Mouse (Mus musculus) hindbrain, embryonic 13.5 days (tissue): Measurements from ENCODE around the gene Accs. TPM values are rescaled to one million over a fixed set of nuclear protein-coding genes. Genes with fewer than 3 reads are reported as not detected.
A peak's percentile ranks its signal among the peaks of the same experiment; 100 is the strongest.

Experiments used
- ATAC-seq: fragments of 200-750 bp; cut with Nextera tagmentation; 2 replicates; pipeline ENCODE4 v1.8.0; 2017; ENCODE audit warnings: moderate TSS enrichment; ENCODE audit not compliant: low FRiP score
- H3K27ac ChIP-seq: fragments of 300-500 bp; sonication (generic); 2 replicates; pipeline ENCODE4 v1.5.1; 2015; ENCODE audit warnings: inconsistent platforms, mild to moderate bottlenecking, moderate library complexity
- H3K27me3 ChIP-seq: fragments of 300-500 bp; sonication (generic); 2 replicates; pipeline ENCODE4 v1.6.1; 2015; ENCODE audit warnings: mild to moderate bottlenecking, inconsistent platforms
- H3K36me3 ChIP-seq: fragments of 300-500 bp; sonication (generic); 2 replicates; pipeline ENCODE4 v1.6.1; 2015; ENCODE audit warnings: mild to moderate bottlenecking, inconsistent platforms
- H3K4me1 ChIP-seq: fragments of 300-500 bp; sonication (generic); replicated peaks from 2 replicates; pipeline ENCODE4 v1.6.1; 2015; ENCODE audit warnings: inconsistent platforms
- H3K4me2 ChIP-seq: fragments of 300-500 bp; sonication (generic); 2 replicates; pipeline ENCODE4 v1.6.1; 2015; ENCODE audit warnings: inconsistent platforms, mild to moderate bottlenecking, moderate library complexity
- H3K4me3 ChIP-seq: fragments of 300-500 bp; sonication (generic); 2 replicates; pipeline ENCODE4 v1.5.1; 2015; ENCODE audit warnings: mild to moderate bottlenecking, inconsistent platforms
- H3K9ac ChIP-seq: fragments of 300-500 bp; sonication (generic); 2 replicates; pipeline ENCODE4 v1.6.1; 2015; ENCODE audit warnings: mild to moderate bottlenecking, inconsistent platforms
- H3K9me3 ChIP-seq: fragments of 300-500 bp; sonication (generic); 2 replicates; pipeline ENCODE4 v1.6.1; 2016; ENCODE audit warnings: inconsistent platforms
- WGBS: fragments of 180-500 bp; shearing (Covaris S2); methylation state at CpG from one replicate; pipeline ENCODE4 v1.1.7; 2015; 5-methylcytosine and 5-hydroxymethylcytosine counted together
- polyA plus RNA-seq: library from polyadenylated mRNA; unstranded; fragments of >200 nt; fragmentation: Nextera tagmentation; extraction: Ambion mirVana; gene quantifications from 2 replicates; pipeline ENCODE4 v1.2.1, GENCODE M21; 2015

The Accs gene
- polyA plus RNA-seq, 1 experiment from 2014 or later, result 6.2 TPM

DNA sequence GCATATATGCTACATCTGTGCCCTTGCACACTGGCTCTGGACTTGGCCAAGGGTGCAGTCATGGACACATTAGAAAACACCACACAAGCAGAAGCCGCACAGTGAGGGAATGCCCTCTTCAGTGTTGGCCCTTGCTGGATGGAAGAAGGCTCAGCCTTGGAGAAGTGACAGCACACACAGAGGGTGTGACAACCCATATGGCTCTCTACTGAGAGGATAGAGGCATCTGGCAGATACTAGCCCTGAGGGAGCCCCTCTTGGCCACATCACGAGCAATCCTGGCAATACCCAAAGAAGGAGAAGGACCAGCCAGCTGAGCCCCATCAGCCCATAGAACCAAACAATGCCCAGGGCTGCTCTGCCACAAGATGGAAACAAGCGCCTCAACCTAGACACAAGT lies 24.9 kb upstream of the Accs start:
- H3K27ac ChIP-seq, result 0 out of 2 replicates have a peak overlapping the region, but pooled peaks have one; percentile 0
- peaks cover 21% of the 10 kb centered on the region for H3K4me1 ChIP-seq
- 0 out of 2 replicates have a peak, but pooled peaks cover 3% of the 10 kb centered on the region for H3K27me3 ChIP-seq
- H3K4me3 ChIP-seq, result no peak overlapping the region
- no peaks in the 10 kb centered on the region for H3K36me3 ChIP-seq
- ATAC-seq, result no peak
- H3K4me2 ChIP-seq, result no peak overlapping the region
- no peak overlapping the region for H3K9ac ChIP-seq
- no peaks in the 10 kb centered on the region for H3K9me3 ChIP-seq
- WGBS, result 72% methylated on average over 3 of the region's 3 CpGs

DNA sequence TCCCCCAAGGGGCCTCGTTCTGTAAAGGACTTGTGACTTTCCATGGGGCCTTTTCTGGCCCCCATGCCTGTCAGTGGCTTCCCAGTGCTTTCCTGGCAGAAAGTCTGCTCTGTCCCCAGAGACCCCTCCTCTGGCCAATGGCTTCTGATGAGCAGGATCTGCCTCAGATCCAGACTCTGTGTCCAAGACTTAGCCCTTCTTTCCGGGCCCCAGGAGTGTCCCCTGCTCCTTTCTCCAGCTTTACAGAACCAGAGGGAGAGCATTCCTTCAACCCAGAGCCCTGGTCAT lies 24.4 kb upstream of the Accs start:
- no peaks in the 10 kb centered on the region for H3K9me3 ChIP-seq
- H3K27me3 ChIP-seq, result 0 out of 2 replicates have a peak, but pooled peaks cover 5% of the 10 kb centered on the region
- H3K4me2 ChIP-seq, result no peak overlapping the region
- H3K36me3 ChIP-seq, result no peaks in the 10 kb centered on the region
- no peak for ATAC-seq
- no peak overlapping the region for H3K4me3 ChIP-seq
- WGBS, result 39% methylated on average over 2 of the region's 2 CpGs
- H3K27ac ChIP-seq, result 0 out of 2 replicates have a peak overlapping the region, but pooled peaks have one; percentile 0
- peaks cover 21% of the 10 kb centered on the region for H3K4me1 ChIP-seq
- no peak overlapping the region for H3K9ac ChIP-seq

DNA sequence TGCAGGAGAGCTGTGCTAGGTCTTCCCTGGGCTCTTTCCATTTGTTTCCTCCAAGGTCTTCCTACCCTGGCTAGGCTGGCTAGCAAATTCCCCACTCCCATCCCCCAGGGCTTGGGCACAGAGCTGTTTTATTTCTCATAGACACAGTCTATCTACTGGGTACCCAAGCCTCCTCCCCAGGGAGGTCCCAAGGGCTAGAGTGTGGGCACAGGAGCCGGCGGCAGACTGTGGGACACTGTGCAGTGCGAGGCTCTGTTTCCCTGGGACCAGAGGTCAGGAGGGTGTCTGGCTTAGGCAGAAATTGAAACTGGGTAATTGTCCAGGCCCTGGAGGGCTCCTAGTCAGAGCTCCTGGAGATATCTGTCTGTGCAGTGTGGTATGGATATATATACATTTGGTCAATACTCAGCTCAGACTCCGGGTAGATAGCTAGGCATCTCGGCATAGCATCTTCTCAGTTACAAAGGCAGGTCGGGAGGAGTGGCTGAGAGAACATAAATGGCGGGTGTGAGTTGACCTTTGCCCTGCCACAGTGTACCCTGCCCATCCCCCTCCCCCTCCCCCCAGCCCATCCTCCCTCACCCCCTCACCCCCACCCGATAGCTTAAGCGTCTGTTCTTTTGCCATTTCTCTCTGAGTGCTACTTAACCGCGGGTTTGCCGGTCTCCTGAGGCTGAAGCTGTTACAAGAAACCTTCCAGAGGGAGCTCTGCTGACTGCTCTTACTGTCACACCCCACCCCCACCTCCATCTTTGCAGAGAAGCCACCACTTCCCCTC lies 23.9 kb upstream of the Accs start:
- peaks cover 21% of the 10 kb centered on the region for H3K4me1 ChIP-seq
- H3K4me2 ChIP-seq, result no peak overlapping the region
- 15% methylated on average over 12 of the region's 12 CpGs for WGBS
- ATAC-seq, result peak; percentile 40; the same call in 1 of the 2 replicates
- no peak overlapping the region for H3K4me3 ChIP-seq
- no peaks in the 10 kb centered on the region for H3K36me3 ChIP-seq
- no peaks in the 10 kb centered on the region for H3K9me3 ChIP-seq
- H3K27me3 ChIP-seq, result 0 out of 2 replicates have a peak, but pooled peaks cover 7% of the 10 kb centered on the region
- H3K27ac ChIP-seq, result peak overlapping the region; percentile 60; the same call in 1 of the 2 replicates
- no peak overlapping the region for H3K9ac ChIP-seq

DNA sequence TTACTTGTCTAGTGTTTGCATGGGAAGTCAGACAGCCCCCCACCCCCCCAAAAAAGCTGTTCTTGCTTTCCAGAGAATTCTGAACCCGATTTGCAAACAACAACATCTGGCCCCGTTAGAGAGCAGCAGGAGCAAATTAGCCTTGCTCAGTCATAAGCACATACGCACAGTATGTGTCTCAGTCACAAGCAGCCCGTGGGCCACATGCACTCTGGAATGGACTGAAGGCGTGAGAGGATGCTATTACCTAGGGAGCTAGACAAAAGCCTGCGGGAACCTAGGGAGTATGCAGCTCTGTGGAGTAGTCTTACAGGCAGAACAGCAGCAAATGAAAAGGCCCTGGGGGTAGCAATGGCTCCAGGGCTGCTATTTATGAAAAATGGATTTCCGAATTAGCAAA lies 22.5 kb upstream of the Accs start:
- Histone ChIP-seq H3K9me3 (no peaks in the 10 kb centered on the region), H3K36me3 (no peaks in the 10 kb centered on the region), H3K4me2 (no peak overlapping the region), H3K27ac (peak overlapping the region; percentile 52), H3K4me3 (no peak overlapping the region), H3K27me3 (0 out of 2 replicates have a peak, but pooled peaks cover 9% of the 10 kb centered on the region), H3K9ac (no peak overlapping the region), H3K4me1 (peaks cover 21% of the 10 kb centered on the region)
- ATAC-seq, result 0 out of 2 replicates have a peak, but pooled peaks have one; percentile 33
- WGBS, result 50% methylated on average over 7 of the region's 7 CpGs

DNA sequence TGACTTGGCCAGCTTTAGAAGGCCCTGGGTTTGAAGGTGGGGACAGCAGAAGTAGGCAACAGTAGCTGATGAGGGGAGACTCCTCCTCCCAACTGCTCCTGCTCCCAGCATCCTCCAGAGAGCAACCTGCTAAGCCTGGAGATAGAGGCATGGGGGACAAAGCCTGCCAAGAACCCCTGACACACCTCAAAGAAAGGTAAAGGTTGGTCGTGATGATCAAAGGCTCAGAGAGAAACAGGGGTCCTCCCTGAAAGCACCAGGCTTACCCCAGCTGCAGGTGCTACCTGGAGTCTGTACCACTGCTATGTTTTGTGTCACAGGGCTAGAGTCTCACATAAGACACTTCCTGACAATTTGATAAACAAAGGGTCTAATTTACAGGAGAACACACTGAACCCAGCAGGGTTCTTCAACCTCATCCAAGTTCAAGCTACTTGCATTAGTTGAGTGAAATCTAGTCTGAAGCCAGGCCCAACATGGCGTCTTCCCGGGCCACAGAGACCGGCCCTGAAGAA lies 21.7 kb upstream of the Accs start:
- peaks cover 21% of the 10 kb centered on the region for H3K4me1 ChIP-seq
- no peak overlapping the region for H3K4me3 ChIP-seq
- 85% methylated on average over 4 of the region's 4 CpGs for WGBS
- ATAC-seq, result no peak
- 0 out of 2 replicates have a peak, but pooled peaks cover 9% of the 10 kb centered on the region for H3K27me3 ChIP-seq
- H3K36me3 ChIP-seq, result no peaks in the 10 kb centered on the region
- H3K9ac ChIP-seq, result no peak overlapping the region
- H3K9me3 ChIP-seq, result no peaks in the 10 kb centered on the region
- H3K4me2 ChIP-seq, result no peak overlapping the region
- peak overlapping the region; percentile 52; the same call in 1 of the 2 replicates for H3K27ac ChIP-seq

DNA sequence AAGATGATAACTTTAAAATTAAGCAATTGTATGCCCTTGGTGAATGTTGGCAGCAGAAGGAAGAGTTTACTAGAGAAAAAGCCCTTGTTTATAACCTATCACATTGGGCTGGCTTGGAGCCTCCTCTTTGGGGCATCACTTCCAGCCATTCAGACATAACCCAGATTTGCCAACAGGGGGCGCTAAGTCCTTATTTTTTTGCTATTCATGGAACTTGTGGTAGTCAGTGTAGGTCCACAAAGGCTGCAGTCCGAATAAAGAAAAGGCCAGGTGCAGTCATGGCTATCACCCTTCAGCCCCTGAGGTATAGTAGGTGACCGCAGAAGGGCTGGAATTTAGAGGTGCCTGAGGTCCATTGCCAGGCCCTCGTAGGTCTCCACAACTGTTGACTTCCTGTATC lies 21.1 kb upstream of the Accs start:
- H3K4me1 ChIP-seq, result peaks cover 21% of the 10 kb centered on the region
- H3K9ac ChIP-seq, result no peak overlapping the region
- WGBS, result 40% methylated on average over 4 of the region's 4 CpGs
- ATAC-seq, result 0 out of 2 replicates have a peak, but pooled peaks have one; percentile 29
- H3K27ac ChIP-seq, result no peak overlapping the region
- 0 out of 2 replicates have a peak, but pooled peaks cover 9% of the 10 kb centered on the region for H3K27me3 ChIP-seq
- no peaks in the 10 kb centered on the region for H3K36me3 ChIP-seq
- no peak overlapping the region for H3K4me2 ChIP-seq
- H3K4me3 ChIP-seq, result no peak overlapping the region
- H3K9me3 ChIP-seq, result no peaks in the 10 kb centered on the region

DNA sequence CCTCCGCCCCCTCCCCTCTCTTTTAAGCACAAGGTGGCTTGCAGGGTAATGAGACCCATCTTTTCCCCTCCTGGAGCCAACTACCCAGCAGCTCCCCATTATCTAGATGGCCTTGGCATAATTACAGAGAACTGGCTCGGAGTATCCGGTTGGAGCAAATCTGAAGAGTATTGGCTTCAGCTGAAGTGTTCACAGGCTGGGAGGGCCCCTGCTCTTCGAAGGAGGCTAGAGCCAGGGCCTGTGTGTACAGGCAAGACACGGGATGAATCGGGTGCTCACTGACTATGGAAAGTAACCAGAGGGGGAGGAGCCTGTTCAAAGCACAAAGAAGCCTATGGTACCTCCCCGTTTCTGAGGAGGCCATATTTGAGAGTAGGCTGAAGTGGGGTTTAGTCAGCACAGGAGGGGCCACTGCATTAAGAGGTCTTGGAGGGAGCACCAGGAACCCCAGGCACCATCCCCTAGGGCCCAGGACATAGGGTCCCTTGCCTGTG lies 19.4 kb upstream of the Accs start, which contains the start of gene Accsl:
Accsl (minus strand) TSS at position 51 of the 494 bp plus-strand sequence.
- 73% methylated on average over 7 of the region's 7 CpGs for WGBS
- H3K27ac ChIP-seq, result no peak within 1 kb of the TSS
- no peak within 1 kb of the TSS for H3K9ac ChIP-seq
- 0 out of 2 replicates have a peak, but pooled peaks cover 9% of the 10 kb centered on the region for H3K27me3 ChIP-seq
- H3K4me1 ChIP-seq, result peaks cover 19% of the 10 kb centered on the region
- H3K36me3 ChIP-seq, result no peaks in the 10 kb centered on the region
- H3K9me3 ChIP-seq, result no peaks in the 10 kb centered on the region
- no peak within 1 kb of the TSS for H3K4me2 ChIP-seq
- H3K4me3 ChIP-seq, result no peak within 1 kb of the TSS
- no peak for ATAC-seq

DNA sequence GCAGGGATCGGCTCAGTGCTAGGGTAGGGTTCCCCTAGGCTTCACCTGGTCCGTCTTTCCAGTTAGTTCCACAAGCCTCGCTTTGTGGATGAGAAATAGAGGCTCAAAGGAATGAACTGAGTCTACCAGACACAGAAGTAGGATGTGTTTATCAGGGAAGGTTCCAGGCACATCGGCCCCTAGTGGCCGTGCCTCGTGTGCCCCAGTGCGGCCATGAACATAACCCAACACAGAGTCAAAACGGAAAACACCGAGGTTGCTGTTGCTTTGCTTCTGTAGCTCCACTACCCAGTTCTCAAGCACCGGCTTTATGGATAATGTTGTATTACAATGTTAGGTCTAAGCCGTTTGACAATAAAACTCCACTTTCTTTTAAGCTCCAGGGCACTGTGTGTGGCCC lies 18.8 kb upstream of the Accs start:
- peaks cover 13% of the 10 kb centered on the region for H3K4me1 ChIP-seq
- H3K9ac ChIP-seq, result no peak overlapping the region
- 89% methylated on average over 11 of the region's 11 CpGs for WGBS
- no peak overlapping the region for H3K4me2 ChIP-seq
- H3K36me3 ChIP-seq, result no peaks in the 10 kb centered on the region
- no peak overlapping the region for H3K27ac ChIP-seq
- no peak for ATAC-seq
- H3K27me3 ChIP-seq, result 0 out of 2 replicates have a peak, but pooled peaks cover 9% of the 10 kb centered on the region
- H3K9me3 ChIP-seq, result no peaks in the 10 kb centered on the region
- no peak overlapping the region for H3K4me3 ChIP-seq

DNA sequence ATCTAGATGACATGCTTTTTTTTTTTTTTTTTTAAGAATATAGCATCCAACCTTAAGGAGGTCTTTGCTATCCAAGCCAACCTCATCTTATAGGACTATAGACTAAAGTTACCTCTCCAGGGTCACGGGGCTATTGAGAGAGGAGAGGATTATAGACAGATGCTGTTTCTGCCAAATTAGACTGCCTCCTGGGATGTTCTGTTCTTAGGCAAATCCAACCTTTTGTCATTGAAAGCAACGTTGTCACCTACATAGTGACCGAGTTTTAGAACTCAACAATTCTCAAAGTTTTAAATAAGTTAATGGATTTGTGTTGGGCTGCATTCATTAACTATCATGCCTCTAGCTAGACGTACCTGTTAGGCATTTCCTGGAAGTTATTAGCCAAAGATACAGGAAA lies 13.5 kb upstream of the Accs start:
- no peaks in the 10 kb centered on the region for H3K4me1 ChIP-seq
- no peak overlapping the region for H3K4me3 ChIP-seq
- H3K36me3 ChIP-seq, result no peaks in the 10 kb centered on the region
- H3K4me2 ChIP-seq, result no peak overlapping the region
- no peak for ATAC-seq
- H3K27ac ChIP-seq, result no peak overlapping the region
- H3K9me3 ChIP-seq, result no peaks in the 10 kb centered on the region
- WGBS, result 72% methylated on average over 4 of the region's 4 CpGs
- no peak overlapping the region for H3K9ac ChIP-seq
- H3K27me3 ChIP-seq, result 0 out of 2 replicates have a peak, but pooled peaks cover under 1% of the 10 kb centered on the region

DNA sequence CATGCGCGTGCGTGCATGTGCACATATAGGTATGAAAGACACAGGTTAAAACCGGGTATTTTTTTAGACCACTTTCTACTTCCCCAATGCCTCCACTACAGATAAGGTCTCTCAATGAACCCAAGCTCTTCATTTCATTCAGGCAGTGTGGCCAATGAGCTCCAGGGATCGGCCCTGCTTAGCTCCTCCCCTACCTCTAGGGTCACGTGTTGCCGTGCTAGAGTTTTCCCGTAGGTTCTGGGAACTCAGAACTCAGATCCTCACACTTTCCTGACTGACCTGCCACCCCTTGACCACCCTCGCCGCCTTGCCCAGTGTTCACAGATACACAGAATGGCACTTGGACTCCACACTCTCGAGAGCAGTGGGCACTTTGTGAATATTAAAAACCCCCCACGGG lies 9.1 kb upstream of the Accs start:
- Histone ChIP-seq H3K4me1 (no peaks in the 10 kb centered on the region), H3K9me3 (no peaks in the 10 kb centered on the region), H3K27me3 (no peaks in the 10 kb centered on the region), H3K4me3 (no peak overlapping the region), H3K36me3 (no peaks in the 10 kb centered on the region), H3K27ac (no peak overlapping the region), H3K4me2 (no peak overlapping the region), H3K9ac (no peak overlapping the region)
- WGBS, result 75% methylated on average over 12 of the region's 12 CpGs
- no peak for ATAC-seq

DNA sequence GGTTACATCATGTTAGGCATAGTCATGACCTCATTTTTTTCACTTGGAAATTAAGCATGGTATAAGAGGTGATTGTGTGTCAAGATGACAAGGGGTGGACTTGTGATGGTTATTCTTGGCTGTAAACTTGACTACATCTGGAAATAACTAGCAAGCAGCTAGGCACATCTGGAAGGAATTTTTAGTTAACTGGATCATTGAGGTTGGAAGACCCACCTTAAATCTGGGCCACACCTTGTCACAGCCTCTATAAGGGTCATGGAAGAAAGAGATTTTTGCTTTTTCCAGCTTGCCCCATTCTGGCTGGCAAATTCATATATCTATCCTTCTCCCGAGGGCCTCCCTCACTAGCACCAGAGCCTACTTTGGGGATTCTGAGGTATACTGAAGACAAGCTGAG lies 1.6 kb upstream of the Accs start:
- Histone ChIP-seq H3K27me3 (no peaks in the 10 kb centered on the region), H3K9ac (no peak overlapping the region), H3K4me2 (no peak overlapping the region), H3K4me1 (peaks cover 19% of the 10 kb centered on the region), H3K9me3 (no peaks in the 10 kb centered on the region), H3K27ac (no peak overlapping the region), H3K36me3 (peaks cover 6% of the 10 kb centered on the region; the same call in 1 of the 2 replicates), H3K4me3 (no peak overlapping the region)
- ATAC-seq, result no peak
- WGBS, result 90% methylated on average over 1 of the region's 1 CpGs

DNA sequence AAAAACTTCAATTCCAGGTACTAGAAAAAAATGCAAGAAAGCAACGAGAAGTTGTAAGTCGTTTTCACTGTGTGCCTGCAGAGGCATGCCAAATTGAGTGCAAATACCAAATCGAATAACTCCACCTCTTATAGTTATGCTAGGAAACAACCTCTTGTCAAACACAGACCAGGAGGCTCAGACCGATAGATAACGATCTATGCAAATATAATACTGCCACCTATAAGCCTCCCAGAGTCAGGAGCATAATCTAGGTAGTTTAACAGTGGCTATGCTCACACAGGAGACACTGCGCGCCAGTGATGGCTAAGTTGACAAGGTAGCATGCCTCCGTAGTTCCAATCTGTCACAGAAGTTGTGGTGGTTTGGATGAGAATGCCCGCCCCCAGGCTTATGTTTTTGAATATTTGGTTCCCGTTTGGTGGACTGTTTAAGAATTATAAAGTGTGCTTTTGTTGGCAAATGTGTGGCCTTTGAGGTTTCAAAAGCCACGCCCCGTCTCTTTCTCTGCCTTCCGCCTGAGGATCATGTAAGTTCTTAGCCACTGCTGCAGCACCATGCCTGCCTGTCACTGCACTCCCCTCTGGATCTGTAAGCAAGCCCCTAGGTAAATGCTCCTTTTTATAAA lies 688 bp upstream of the Accs start:
- H3K27me3 ChIP-seq, result no peaks in the 10 kb centered on the region
- ATAC-seq, result no peak
- H3K4me1 ChIP-seq, result peaks cover 19% of the 10 kb centered on the region
- H3K27ac ChIP-seq, result no peak overlapping the region
- no peaks in the 10 kb centered on the region for H3K9me3 ChIP-seq
- peak overlapping the region; percentile 67 for H3K4me2 ChIP-seq
- H3K36me3 ChIP-seq, result peaks cover 14% of the 10 kb centered on the region
- no peak overlapping the region for H3K9ac ChIP-seq
- WGBS, result 56% methylated on average over 13 of the region's 13 CpGs
- peak overlapping the region; percentile 65 for H3K4me3 ChIP-seq
